Mouse (Mus musculus) kidney, adult 11 months (tissue): Measurements from ENCODE around the gene Tbc1d20.

Experiments used
- DNase-seq: peaks from one replicate; pipeline ENCODE4 v3.0.0; 2022

The Tbc1d20 gene

GRCm38 (mm10) chr2:152360271-152360775, 66.7 kb downstream of the Tbc1d20 start:
- DNase-seq, result peak; percentile 85

DNA sequence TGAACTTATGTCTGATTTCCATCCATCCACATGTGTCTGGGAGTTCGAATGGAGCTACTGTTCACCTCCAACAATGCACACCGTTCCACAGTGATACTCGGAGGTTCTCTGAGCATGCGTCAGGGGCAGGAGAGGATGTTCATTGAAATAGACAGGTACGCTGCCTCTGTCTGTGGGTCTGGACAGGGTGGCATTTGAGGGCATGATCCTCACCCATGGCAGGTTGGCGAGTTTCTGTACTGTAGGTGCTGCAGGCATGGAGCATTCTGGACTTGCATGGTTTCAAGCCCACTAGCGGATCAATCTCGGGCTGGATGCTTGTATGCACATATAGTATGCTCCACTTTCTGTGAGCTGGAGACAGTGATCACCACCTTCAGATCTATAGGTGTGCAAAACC, 67.6 kb downstream of the Tbc1d20 start:
- DNase-seq, result no peak
